Mouse (Mus musculus): Measurements from ENCODE around the gene Slc2a13. TPM values are rescaled to one million over a fixed set of nuclear protein-coding genes. Genes with fewer than 3 reads are reported as not detected.

Gene Slc2a13
- polyA plus RNA-seq, 1 experiment from 2014 or later = 1.9 TPM

DNA sequence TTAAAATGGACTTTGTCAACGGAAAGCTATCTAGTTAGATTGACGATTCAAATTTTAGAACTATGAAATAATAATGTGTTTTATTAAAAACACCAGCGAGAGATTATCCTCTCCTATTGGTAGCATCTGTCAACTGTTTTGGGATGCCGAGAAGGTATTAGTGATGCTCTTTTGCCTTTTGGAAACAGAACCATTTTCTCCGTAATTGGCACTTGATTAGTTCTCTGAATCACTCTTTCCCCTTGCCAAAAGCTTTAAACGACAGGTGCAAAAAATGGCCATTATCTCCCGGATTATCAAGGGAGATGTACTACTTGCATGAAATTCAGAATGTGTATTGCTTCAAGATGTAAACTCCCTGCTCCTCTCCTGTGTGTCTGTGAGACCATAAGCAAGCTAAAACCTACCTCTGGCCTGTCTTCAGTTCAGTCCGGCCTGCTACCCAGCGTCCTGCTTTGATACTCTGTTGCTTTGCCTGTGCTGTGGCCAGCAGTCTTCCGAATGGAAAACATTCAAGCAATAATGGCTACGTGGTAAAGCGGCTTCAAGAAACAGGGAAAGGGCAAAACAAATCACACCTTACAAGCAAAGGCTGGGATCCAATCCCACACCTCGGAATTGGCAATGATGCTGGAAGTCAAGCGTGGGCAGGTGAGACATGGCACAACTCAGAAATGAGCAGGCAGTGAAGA is 93.0 kb downstream of the Slc2a13 start:
- H3K27ac ChIP-seq = no peak overlapping the region
- TF ChIP-seq CTCF (IDR thresholded peaks at IDR 0.05; ENCODE audit: low read depth) = no peak
- no peak for ATAC-seq (replicated peaks; ENCODE audit: low FRiP score, low read depth)
- no peaks in the 10 kb centered on the region for H3K4me1 ChIP-seq (replicated peaks; ENCODE audit: insufficient read depth, low read length)
- no peaks in the 10 kb centered on the region for H3K36me3 ChIP-seq (ENCODE audit: insufficient read depth, low read length)
- H3K9me3 ChIP-seq (replicated peaks; ENCODE audit: low read length) = no peaks in the 10 kb centered on the region
- no peaks in the 10 kb centered on the region for H3K27me3 ChIP-seq (ENCODE audit: insufficient read depth, low read length)
- no peak overlapping the region for H3K4me3 ChIP-seq (replicated peaks; ENCODE audit: low read depth, low read length)
- H3K4me2 ChIP-seq (ENCODE audit: low read length) = no peak overlapping the region
- WGBS = 94% methylated on average over 14 of the region's 14 CpGs
- no peak for DNase-seq (ENCODE audit: low spot score)
- no peak overlapping the region for H3K9ac ChIP-seq (ENCODE audit: low read depth, low read length)

DNA sequence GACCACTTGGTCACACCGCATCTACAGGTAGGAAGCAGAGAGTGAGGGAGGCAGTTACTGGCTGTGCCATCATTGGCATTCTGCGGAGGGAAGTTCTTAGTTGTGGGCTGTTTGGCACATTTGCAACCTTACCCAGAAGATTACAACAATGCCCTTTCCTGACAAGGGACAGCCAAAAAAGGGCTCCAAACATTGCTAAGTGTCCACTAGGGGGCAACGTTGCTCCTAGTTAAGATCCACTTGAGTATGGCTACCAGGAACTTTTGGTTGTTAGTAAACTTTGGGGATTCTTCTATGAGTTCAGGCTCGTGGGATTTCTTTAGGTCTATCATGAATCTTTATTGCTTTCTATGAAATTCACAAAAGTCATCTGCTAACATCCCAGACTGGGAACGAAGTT is 95.3 kb downstream of the Slc2a13 start:
- TF ChIP-seq CTCF (IDR thresholded peaks at IDR 0.05; ENCODE audit: low read depth) = peak; percentile 85
- Histone ChIP-seq H3K9ac (ENCODE audit: low read depth, low read length) (no peak overlapping the region), H3K27ac (no peak overlapping the region), H3K9me3 (replicated peaks; ENCODE audit: low read length) (no peaks in the 10 kb centered on the region), H3K4me1 (replicated peaks; ENCODE audit: insufficient read depth, low read length) (no peaks in the 10 kb centered on the region), H3K4me2 (ENCODE audit: low read length) (no peak overlapping the region), H3K36me3 (ENCODE audit: insufficient read depth, low read length) (no peaks in the 10 kb centered on the region), H3K4me3 (replicated peaks; ENCODE audit: low read depth, low read length) (no peak overlapping the region), H3K27me3 (ENCODE audit: insufficient read depth, low read length) (no peaks in the 10 kb centered on the region)
- WGBS = 31% methylated on average over 5 of the region's 5 CpGs
- DNase-seq (ENCODE audit: low spot score) = peak; percentile 89
- ATAC-seq (replicated peaks; ENCODE audit: low FRiP score, low read depth) = no peak

DNA sequence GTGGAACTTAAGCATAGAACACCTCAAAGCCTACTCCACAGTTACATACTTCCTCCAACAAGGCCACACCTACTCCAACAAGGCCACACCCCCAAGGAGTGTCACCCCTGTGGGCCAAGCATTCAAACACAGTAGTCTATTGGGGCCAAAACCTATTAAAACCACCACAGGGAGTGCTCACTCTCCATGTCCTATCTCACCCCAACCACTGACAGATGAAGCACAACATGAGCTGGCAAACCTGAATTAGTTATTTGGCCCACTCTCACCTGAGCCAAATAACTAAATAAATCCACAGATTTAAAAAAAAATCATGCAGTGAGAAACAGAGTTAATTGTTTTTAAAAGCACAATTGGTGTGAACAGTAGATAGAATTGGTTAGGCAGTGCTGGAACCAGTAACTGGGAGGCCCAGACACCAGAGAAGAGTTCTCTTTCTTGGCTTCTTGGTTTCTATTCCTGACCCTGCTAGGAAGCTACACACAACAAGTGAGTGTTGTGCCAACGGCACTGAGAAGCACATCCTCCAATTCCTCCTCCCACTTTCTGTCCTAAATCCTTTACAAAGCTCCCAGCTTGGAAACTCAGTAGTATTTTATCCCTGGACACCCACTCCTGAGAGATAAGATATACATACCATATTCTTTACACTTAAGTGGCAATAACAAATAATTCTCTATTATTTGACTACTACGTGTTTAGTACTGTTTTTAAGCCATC is 99.2 kb downstream of the Slc2a13 start:
- DNase-seq (ENCODE audit: low spot score) (no peak), ATAC-seq (replicated peaks; ENCODE audit: low FRiP score, low read depth) (no peak)
- TF ChIP-seq CTCF (IDR thresholded peaks at IDR 0.05; ENCODE audit: low read depth) = no peak
- 84% methylated on average over 2 of the region's 2 CpGs for WGBS
- H3K36me3 ChIP-seq (ENCODE audit: insufficient read depth, low read length) = no peaks in the 10 kb centered on the region
- no peak overlapping the region for H3K27ac ChIP-seq
- no peaks in the 10 kb centered on the region for H3K27me3 ChIP-seq (ENCODE audit: insufficient read depth, low read length)
- H3K4me3 ChIP-seq (replicated peaks; ENCODE audit: low read depth, low read length) = no peak overlapping the region
- no peaks in the 10 kb centered on the region for H3K4me1 ChIP-seq (replicated peaks; ENCODE audit: insufficient read depth, low read length)
- no peak overlapping the region for H3K9ac ChIP-seq (ENCODE audit: low read depth, low read length)
- no peak overlapping the region for H3K4me2 ChIP-seq (ENCODE audit: low read length)
- no peaks in the 10 kb centered on the region for H3K9me3 ChIP-seq (replicated peaks; ENCODE audit: low read length)

DNA sequence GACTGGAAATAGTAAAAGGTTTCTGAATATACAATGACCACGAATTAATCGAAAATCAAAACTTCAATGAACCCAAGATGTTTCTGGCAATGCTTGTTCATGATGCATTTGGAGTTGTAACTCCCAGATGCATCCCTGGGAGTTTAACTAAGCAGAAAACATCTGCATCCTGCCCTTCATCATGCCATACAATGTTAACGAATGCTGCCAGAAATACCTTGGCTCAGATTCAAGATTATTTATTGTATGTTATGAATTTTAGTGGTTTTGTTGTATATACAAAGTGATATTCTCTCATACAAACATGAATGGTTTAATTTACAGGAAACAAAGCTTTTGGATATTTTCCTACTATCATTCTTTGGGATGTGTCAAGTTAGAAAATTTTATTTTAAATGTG is 107.7 kb downstream of the Slc2a13 start:
- Histone ChIP-seq H3K9ac (ENCODE audit: low read depth, low read length) (no peak overlapping the region), H3K4me3 (replicated peaks; ENCODE audit: low read depth, low read length) (no peak overlapping the region), H3K27ac (no peak overlapping the region), H3K27me3 (ENCODE audit: insufficient read depth, low read length) (no peaks in the 10 kb centered on the region), H3K36me3 (ENCODE audit: insufficient read depth, low read length) (no peaks in the 10 kb centered on the region), H3K9me3 (replicated peaks; ENCODE audit: low read length) (no peaks in the 10 kb centered on the region), H3K4me1 (replicated peaks; ENCODE audit: insufficient read depth, low read length) (no peaks in the 10 kb centered on the region), H3K4me2 (ENCODE audit: low read length) (no peak overlapping the region)
- WGBS = 71% methylated on average over 3 of the region's 3 CpGs
- DNase-seq (ENCODE audit: low spot score) (peak; percentile 18), ATAC-seq (replicated peaks; ENCODE audit: low FRiP score, low read depth) (no peak)
- TF ChIP-seq CTCF (IDR thresholded peaks at IDR 0.05; ENCODE audit: low read depth) = no peak

DNA sequence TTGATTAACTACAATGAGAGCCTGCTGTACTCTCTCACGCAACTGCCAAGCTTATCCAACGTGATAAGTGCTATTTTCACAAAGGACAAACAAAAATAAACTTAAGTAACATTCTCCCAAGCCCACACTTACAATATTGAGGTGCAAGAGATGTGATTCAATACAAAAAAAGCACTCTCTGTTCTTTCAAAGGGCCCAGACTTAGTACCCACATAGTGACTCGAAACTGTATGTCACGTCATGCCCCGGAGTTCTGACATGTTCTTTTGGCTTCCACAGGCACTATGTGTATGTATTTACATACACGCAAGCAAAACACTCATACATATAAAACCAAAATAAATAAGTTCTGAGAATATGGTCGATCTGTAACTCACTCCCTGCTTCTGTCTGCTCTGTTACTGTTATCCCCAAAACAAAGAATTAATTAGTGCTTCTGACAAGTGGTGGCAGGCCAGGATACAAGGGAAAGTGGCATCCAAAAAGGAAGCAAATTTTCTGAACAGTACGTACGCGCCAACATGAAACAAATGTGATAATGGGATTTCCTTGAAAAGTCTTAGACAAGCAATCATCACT is 109.1 kb downstream of the Slc2a13 start:
- H3K4me3 ChIP-seq (replicated peaks; ENCODE audit: low read depth, low read length) = no peak overlapping the region
- H3K27ac ChIP-seq = no peak overlapping the region
- no peak overlapping the region for H3K4me2 ChIP-seq (ENCODE audit: low read length)
- no peak overlapping the region for H3K9ac ChIP-seq (ENCODE audit: low read depth, low read length)
- no peaks in the 10 kb centered on the region for H3K9me3 ChIP-seq (replicated peaks; ENCODE audit: low read length)
- no peaks in the 10 kb centered on the region for H3K4me1 ChIP-seq (replicated peaks; ENCODE audit: insufficient read depth, low read length)
- no peaks in the 10 kb centered on the region for H3K27me3 ChIP-seq (ENCODE audit: insufficient read depth, low read length)
- WGBS = 89% methylated on average over 10 of the region's 10 CpGs
- no peak for DNase-seq (ENCODE audit: low spot score)
- H3K36me3 ChIP-seq (ENCODE audit: insufficient read depth, low read length) = no peaks in the 10 kb centered on the region
- ATAC-seq (replicated peaks; ENCODE audit: low FRiP score, low read depth) = no peak
- TF ChIP-seq CTCF (IDR thresholded peaks at IDR 0.05; ENCODE audit: low read depth) = no peak

DNA sequence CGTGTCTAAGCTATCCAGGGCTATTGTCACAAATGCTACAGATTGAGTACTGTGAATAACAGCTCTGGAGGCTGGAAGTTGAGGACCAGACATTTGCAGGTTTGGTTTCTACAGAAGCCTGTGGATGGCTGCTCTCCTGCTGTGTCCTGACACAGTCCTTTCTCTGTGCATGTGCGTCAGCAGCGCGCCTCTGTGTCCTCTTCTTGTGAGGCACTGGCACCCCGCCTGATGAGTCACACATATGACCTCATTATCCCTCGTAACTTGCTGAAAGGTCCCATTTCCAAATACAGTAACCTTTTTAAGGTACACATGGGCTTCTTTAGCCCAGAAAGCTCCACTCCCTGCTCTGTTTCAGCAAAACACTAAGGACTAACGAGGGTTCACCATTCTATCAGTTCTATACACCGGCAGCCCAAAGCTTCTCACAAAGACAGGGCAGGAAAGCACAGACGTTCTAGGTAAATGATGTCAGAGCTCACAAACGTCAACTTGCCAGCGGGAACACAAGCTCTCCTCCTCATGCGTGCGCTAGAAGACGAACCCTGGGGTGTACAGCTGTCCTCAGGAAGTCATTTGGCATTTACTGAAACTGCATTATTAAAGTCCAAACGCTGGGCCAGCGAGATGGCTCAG is 109.9 kb downstream of the Slc2a13 start:
- 76% methylated on average over 16 of the region's 16 CpGs for WGBS
- no peaks in the 10 kb centered on the region for H3K9me3 ChIP-seq (replicated peaks; ENCODE audit: low read length)
- H3K27ac ChIP-seq = no peak overlapping the region
- no peaks in the 10 kb centered on the region for H3K36me3 ChIP-seq (ENCODE audit: insufficient read depth, low read length)
- no peak overlapping the region for H3K4me2 ChIP-seq (ENCODE audit: low read length)
- no peak for ATAC-seq (replicated peaks; ENCODE audit: low FRiP score, low read depth)
- no peak for TF ChIP-seq CTCF (IDR thresholded peaks at IDR 0.05; ENCODE audit: low read depth)
- no peaks in the 10 kb centered on the region for H3K27me3 ChIP-seq (ENCODE audit: insufficient read depth, low read length)
- no peak overlapping the region for H3K4me3 ChIP-seq (replicated peaks; ENCODE audit: low read depth, low read length)
- no peak for DNase-seq (ENCODE audit: low spot score)
- H3K4me1 ChIP-seq (replicated peaks; ENCODE audit: insufficient read depth, low read length) = no peaks in the 10 kb centered on the region
- H3K9ac ChIP-seq (ENCODE audit: low read depth, low read length) = no peak overlapping the region
